In genomic region chr2:105612051-105612664, GRCm38 (mm10) we compare ENCODE assay signal across 9 mouse cellular contexts. TPM values are rescaled to one million over a fixed set of nuclear protein-coding genes. Genes with fewer than 3 reads are reported as not detected.
DNase-seq lines count a peak whose midpoint lies in the region; ATAC-seq lines count a peak whose summit lies in the region.
"Had no signal": no experiment of that assay in that cellular context is flagged by ENCODE, and none has a peak within 500 bp of the region (broad histone marks: within the 10 kb centered on the region; RNA-seq: fewer than 3 reads in every experiment).

No protein-coding gene starts in this region.

- 3% methylated on average over 21 of the region's 21 CpGs for WGBS in limb, embryonic 10.5 days

- peaks cover 33% of the 10 kb centered on the region for H3K4me1 ChIP-seq in limb, embryonic 10.5 days

- peaks cover 54% of the 10 kb centered on the region for H3K27me3 ChIP-seq in limb, embryonic 10.5 days (ENCODE audit: low read depth, poor library complexity, severe bottlenecking)

- peak overlapping the region; percentile 29 for H3K4me3 ChIP-seq in limb, embryonic 10.5 days
- H3K4me3 ChIP-seq: layer of hippocampus, adult 2 months had no signal

- no peaks in the 10 kb centered on the region for H3K36me3 ChIP-seq in limb, embryonic 10.5 days

- intact Hi-C loops in gastrocnemius, postnatal 14 days (cut with DNase I; ENCODE audit: low total_unique reads), result loop anchor here (5.0 kb wide), 1 partner anchor 470 kb away; no protein-coding TSS in a partner anchor

- DNase-seq in frontal cortex, postnatal 36 days (ENCODE audit: low spot score in 2 of 2), result no peak
- DNase-seq in right cerebral cortex, adult 18-20 months, result peak; percentile 10
- DNase-seq in right cerebral cortex, postnatal 14 days, result no peak
- DNase-seq in limb, embryonic 10.5 days (ENCODE audit: low spot score), result peak; percentile 60
- peak; percentile 9 for DNase-seq in yolk sac, embryonic 10.5 days (ENCODE audit: low spot score)
- DNase-seq in gastrocnemius, postnatal 14 days, result no peak
- DNase-seq in thymus, postnatal 0 days (ENCODE audit: low spot score), result no peak

- ATAC-seq in frontal cortex, adult (ENCODE audit: low TSS enrichment), result peak; percentile 34; the same call in 1 of the 2 replicates

- H3K27ac ChIP-seq in limb, embryonic 10.5 days, result peak overlapping the region; percentile 76
- H3K27ac ChIP-seq: layer of hippocampus, adult 2 months had no signal

- H3K9me3 ChIP-seq in limb, embryonic 10.5 days (replicated peaks), result no peaks in the 10 kb centered on the region

RNA-seq across cellular contexts. Expression of gene Pax6, which starts 56.5 kb away (rescaled TPM):
- 0.09 and 0.15 TPM in 2 replicates for polyA plus RNA-seq in limb, embryonic 10.5 days (2016; fragmentation: Nextera tagmentation; extraction: Ambion mirVana)
- total RNA-seq in gastrocnemius, postnatal 14 days (2021), result under 1 TPM in 1 of 2 experiments, not detected in 1; 0.35 TPM
- polyA plus RNA-seq in thymus, postnatal 0 days (2015; fragmentation: Nextera tagmentation; extraction: Ambion mirVana), result 0.09 TPM in 1 of 2 replicates, not detected in the other

Comparison
In these comparisons a context has a peak if more than half of its experiments do, and no peak if none do; other contexts are left out.
1. DNase-seq: peak in right cerebral cortex, adult 18-20 months (single experiment), limb, embryonic 10.5 days (single experiment) and yolk sac, embryonic 10.5 days (single experiment); none in frontal cortex, postnatal 36 days (0 of 2), right cerebral cortex, postnatal 14 days (single experiment), gastrocnemius, postnatal 14 days (single experiment) and thymus, postnatal 0 days (single experiment).